Mouse (Mus musculus) 3T3-L1 (cell line): ENCODE measurements at regions not wholly inside any gene's neighbourhood (a gene's known extent, or its start where the extent isn't known, plus 50 kb on each side); places are given as distances from the start of the nearest gene placed in this dataset.

Source experiments
- DNase-seq: peaks from one replicate; pipeline ENCODE4 v3.0.0-alpha.2; 2015; ENCODE audit warnings: low read depth, low spot score

DNA sequence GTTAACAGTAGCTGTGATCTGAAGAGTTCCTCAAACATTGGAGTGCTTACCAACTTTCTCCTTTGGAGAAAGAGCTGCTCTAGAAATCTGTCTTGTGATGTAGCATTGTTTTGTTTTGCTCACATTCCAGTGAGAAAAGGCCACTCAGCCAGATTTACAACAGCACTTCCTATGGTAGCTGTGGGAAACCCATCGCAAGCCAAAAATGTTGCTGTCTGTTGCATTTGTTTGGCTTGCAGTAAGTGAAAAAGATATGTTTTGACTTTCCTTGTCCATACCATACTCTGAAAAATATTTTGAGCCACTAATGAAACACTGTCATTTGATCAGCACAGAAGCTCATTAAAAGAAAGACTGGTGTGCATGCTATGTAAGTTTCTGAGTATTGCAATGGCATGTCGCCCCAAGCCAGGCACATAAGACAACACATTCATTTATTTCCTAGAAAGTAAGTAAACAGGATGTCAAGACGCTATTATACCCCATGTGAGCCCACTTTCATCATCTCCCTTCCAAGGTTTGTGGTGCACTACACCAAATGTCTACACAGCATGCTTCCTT, 66.2 kb downstream of the Car2 start:
- peak; percentile 17 for DNase-seq

DNA sequence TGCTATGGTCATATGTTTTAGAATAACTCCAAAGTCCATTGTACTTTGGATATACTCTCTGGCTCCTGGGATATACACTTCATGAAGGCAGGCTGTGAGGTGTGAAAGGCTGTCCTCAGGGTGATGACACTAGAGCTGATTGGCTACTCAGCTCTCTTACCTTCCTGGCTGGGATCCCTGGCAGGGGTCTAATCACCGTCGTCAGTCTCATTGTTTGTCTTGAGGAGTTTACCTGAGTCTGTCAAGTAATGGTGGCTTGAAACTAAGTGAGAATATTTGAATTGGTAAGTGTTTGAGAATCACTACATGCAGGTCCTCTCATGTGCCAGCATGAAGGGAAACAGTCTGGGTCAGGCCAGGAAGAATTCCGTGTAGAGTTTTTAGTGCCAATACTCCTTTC, 66.9 kb downstream of the Car2 start:
- no peak for DNase-seq

DNA sequence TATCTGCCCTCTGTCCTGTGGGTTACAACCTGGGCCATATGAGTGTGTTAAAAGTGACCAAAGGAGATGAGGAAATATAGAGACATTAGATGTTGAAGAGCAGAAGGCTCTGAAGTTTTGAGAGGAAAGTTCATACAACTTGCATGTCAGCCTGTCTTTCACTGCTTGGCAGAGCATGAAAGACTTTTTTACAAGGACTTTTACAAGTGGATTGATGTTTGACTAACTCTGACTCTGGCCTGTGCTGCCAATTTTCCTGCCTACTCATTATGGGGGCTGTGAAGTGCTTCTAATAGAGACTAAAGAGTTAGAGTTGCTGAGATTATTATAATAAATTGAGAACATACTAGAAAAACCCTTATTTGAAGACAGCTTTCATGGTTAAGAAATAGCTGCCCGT, 71.4 kb downstream of the Car2 start:
- DNase-seq = no peak

DNA sequence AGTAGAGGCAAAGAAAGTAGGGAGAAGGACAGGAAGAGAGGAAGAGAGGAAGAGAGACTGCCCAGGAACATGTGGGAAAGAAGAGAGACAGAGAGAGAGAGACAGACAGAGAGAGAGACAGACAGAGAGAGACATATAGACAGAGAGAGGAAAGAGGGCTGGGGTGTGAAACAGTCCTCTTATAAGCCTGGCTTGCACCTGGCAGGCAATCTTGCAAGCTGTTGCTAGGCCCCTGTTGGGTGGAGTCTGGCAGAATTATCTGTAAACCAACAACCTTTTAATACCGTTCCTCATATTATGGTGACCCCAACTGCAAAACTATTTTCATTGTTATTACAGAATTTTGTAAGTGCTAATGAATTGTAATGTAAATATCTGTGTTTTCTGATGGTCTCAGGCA, 72.2 kb downstream of the Car2 start:
- no peak for DNase-seq

DNA sequence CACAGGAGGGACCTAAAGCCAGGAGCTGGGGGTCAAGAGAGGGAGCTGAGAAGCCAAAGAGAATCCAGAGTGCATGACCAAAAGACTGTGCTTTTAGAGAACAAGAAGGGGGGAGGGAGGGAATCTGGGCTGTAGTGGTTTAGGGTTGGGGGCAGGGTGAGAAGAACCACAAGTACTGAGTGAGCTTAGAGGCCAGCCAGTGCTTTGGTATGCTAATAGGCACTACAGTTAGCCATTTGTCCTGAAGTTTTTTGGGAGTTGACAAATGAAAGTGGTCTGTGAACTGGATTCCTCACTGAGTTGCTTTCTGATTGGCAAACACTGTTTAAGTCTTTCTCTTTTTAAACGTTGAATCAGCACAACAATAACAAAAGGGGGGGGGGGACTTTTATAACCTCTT, 73.5 kb downstream of the Car2 start:
- DNase-seq = peak; percentile 13

DNA sequence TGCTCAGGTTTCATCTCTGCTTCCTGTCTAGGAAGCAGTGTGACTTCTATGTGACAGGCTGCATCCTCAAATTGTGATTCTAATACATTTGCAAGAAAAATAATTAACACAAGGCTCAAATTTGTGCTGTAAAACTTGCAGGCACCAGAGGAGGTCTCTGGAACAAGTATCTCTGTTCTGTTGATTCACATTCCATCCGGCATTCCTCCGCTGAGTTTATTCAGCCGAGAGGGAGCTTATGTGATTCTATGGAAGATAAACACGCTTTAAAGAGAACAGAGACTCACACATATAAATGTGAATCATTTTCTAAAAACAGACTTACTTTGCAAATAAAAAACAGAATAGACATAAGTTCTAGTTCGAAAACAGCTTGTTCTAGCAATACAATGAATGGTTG, 78.7 kb downstream of the Car2 start:
- DNase-seq = no peak

DNA sequence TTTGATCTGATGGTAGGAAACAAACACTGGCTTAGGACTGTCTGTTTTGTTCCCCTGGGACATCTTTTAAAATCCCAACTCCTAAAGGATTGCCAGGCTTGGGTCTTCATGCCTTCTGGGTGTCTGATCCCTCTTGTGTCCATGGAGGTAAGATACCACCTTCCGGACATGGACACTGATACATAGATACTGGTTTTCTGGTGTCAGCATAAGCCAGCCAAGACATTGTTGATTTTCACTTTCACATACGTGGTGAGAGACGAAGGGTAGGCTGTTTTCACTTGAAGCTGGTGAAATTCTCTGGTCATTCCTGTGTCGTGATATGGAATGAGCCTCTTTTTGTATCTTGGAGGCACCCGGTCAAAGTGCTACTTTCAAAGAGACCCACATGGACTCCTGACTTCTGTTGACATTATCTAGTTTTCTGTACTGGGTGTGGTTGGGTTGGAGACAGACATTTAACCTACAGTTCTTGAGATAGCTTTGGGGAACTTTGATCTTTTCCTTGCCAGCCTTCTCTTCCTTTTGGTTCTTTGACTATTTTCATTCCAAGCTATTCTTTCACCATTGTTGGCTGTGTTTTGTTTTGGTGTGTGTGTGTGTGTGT, 79.5 kb downstream of the Car2 start:
- no peak for DNase-seq

DNA sequence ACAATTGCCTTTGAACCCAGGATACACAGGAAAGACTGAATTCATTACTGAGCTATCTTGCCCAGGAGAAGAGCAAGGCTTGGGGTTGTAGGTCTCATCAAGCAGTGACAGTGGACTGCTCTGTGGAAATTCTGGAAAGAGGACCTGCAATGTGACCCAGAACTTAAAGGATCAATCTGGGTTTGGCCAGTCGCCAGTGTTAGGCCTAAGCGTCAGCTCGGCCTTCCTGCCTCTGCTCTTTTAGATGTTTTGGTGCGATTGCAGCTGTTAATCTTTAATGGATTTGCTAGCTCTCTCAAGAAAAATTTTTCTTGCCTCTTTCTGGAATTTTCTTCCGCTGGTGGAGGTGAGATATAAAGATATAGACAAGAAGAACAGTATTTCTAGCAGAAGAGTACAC, 81.2 kb downstream of the Car2 start:
- DNase-seq = no peak

DNA sequence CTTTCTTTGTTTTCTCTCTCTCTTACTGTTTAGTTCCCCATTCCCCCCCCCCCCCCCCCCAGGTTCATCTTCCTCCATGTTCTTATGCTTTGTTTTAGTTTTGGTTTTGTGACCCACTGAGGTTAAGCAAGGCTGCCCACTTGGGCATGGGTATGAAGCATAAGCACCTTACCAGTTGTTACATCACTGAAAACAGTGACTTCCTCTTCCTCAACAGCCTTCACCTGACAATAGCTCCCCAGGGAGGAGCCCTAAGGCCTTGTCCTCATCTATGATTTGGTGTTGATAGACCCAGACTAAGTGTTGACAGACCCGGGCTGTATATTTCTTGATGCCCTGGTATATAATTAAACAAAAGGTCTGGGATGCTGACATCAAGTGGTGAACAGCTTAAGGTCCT, 82.3 kb downstream of the Car2 start:
- DNase-seq = no peak

DNA sequence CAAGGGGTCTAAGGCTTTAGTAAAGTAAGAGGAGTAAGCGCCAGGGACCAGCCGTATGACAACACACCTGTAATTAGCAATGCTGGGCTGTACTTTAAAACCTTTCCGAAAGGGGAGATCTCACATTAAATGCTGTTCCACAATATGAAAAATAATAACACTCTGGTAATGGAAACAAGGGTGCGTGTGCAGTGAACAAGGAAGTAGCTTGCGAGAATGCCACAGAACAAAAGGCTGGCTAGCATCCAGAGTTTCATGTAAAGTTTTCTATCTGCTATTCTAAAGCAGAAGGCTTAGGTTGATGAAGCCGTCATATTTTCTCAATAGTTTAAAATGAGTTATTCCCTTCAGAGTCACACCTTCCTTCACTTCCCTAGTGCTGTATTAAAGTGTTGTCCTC, 83.6 kb downstream of the Car2 start:
- no peak for DNase-seq

DNA sequence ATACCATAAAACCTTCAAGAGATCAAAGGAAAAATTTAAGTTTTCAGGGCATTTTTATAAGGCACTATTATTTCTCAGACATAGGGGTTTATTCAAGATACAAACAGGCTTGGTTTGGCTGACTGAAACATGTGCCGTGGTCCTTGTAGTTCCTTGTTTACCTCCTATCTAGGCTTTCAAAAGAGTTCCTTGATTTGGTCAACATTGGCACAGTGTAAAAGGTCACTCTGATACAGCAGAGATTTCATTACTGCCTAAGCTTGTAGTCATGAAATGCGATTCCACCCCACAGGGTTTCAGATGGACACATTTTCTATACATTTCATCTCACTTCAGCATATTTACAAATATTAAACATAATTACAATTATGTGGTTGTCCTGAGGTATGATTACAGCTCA, 85.6 kb downstream of the Car2 start:
- DNase-seq = no peak

DNA sequence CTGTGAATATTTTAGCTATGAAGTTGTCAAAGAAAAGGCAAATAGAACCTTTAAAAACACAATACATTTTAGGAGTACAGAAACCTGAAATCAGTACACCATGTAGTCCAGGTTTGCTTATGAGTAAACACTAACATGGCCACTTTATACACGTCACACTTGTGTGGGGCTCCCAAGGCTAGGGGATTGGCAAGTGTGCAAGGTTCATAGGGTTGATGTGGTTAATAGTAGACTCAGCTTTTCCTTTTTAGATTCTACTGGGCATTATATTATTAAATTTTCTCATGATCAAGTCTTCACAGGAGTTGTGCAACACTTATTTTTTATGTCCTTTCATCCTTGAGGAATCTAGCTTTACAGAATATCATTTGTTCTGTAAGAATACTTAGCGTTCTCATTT, 88.7 kb downstream of the Car2 start:
- DNase-seq = no peak

DNA sequence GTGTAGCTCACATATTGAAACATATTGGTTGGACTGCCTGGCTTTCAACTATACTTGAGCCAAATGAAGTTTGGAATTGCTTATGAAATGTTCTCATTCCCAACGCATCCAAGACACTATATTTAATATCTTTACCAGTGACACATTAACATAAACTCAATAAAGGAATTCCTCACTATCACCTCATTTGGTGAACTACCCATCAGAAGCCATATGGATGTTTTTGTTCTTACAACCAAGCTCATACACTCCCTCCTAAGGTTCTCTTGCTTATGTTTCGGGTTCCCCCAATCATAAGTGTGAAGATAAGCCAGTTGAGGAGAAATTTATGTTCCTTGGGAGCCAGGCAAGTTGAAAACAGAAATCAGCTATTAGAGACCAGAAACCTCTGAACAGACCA, 89.1 kb downstream of the Car2 start:
- no peak for DNase-seq

DNA sequence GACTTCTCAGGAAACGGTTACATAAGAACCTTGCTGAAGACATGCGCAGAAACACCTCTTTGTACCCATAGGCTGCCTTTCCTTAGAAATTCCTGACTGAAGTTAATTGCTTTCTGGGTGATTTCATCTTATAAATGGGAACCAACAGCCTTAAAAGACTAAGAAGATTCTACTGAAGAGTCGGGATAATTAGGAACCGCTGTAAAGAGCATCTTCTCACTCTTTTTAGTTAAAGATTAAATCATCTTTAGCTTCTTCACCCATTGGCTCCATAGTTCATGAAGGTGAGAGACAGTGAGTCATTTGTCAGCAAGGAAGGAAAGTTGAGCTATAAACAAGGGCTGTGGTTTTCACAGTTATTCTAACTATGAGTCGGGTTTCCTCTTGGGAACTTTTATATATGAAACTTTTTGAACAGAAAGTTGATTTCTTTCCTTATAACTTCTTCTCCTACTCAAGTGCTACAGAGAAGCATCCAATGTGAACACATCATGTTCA, 93.1 kb downstream of the Car2 start:
- peak; percentile 61 for DNase-seq

DNA sequence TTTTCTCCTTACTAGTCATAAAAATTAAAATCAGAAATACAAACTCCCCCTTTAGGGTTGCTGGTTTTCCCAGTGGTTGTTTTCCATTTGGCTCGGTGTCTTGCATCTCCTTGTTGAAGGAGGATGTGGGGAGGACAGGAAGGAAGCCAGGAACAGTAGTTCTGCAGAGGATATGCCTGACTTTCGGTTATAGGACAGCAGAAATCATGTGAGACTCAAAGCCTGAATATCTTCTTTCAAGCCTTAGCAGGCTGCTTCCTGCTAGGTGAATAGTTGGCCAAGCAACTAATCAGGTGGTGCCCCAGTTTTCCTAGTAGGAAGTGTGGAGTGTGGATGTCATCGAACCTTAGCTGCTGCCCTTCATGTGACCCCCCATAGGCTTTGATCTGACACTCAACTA, 103.6 kb downstream of the Car2 start:
- DNase-seq = no peak

DNA sequence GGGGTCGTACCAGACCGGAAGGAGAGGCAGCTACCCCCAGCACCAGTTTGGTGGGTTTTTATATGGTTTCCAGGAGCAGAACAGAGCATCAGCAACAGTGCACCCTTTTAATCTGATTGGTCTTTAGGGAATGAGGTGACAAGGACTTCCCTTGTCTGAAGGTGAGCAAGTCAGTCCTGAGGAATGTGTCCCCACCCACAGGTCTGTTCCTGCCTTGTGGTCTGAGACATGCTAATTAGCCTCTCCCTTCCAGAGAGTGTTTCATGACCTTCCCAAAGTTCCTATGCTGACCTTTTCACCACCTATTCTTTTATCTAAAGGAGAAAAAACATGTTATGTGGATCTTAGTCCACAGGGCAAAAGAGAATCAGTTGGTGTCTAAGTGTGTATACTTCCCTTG, 107.9 kb downstream of the Car2 start:
- DNase-seq = no peak

DNA sequence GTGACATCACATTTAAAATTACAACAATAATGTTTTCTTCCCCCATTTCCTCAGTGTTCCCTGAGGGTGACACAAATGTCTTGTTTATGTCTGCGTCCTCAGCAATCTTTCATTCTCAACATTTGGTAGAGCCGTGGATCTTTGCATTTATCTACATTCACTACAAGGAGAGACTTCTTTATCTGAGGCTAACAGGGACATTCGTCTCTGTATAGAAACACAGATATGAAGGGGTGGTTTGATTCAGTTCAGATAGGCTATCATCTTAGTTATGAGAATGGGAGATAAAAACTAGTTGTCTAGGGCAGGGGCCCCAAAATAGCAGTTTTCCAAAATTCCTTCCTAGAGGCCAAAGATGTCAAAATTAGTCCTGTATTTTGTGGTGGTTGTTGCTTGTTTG, 111.2 kb downstream of the Car2 start:
- no peak for DNase-seq

DNA sequence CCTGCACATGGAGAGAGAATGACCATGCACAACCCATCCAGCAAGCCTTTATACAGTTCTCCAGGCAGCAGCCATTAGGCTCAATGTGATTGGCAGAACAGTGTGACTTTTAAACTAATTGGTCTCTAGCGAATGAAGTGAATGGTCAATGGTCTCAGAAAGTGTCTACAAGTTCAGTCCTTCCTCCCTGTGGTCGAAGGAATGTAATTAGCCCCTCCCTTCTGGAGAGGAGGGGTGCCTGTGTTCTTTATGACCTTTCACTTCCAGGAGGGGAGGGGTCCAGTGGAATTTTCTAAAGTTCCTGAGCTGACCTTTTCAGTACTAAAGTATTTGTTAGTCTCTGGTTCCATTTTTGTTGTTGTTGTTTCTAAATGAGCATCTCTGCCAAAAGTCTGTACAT, 112.4 kb downstream of the Car2 start:
- DNase-seq = no peak

DNA sequence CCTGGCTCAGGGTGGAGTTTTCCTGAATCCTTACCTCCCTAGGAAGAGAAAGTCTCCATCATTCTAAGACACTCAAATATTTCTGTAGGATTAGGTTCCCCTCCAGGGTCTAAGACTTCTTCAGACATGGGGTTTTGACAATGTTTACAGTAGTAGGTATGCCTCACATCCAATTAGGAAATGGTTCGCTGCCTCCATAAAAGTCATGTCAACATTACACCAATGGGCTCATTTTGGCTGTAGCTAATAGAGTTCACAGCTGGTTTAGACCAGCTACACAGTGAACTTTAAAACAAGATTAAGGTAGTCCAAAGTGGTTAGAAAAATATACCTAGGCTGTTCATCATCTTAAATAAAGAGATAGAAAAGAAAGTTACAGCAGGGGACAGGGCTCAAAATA, 113.3 kb downstream of the Car2 start:
- DNase-seq = no peak

DNA sequence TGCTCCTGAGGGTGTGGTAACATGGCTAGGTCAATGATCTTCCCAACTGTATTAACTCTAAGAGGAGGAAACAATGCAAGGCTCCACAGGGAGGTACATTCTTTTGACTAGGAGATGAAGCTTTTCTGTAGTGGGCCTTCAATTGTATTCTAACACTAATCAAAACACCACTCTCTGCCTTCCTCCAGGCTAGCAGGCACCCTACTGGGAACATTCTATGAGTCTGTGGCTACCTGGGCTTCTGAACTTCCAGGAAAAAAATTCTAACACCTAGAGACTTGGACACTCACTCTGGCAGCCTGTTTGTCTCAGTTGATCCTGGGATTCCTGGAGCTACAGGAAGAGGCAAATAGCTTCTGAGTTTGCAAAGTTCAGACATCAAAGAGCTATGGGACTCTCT, 113.8 kb downstream of the Car2 start:
- no peak for DNase-seq

DNA sequence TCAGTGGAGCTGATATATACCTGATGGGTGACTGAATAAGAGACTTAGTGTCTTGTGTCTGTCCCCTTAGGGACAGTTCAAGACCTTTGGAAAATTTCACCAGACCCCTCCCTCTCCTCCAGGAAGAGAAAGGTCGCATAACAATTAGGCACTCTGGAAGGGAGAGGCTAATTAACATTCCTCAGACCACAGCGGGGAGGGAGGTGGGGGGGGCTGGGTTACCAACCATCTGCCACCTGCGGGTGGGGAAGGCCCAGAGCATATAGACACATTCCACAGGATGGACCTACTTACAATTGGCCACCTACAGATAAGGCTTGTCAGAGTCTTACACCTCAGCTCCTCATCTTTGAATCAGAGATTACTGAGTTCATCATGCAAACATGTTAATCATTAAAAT, 114.6 kb downstream of the Car2 start:
- no peak for DNase-seq

DNA sequence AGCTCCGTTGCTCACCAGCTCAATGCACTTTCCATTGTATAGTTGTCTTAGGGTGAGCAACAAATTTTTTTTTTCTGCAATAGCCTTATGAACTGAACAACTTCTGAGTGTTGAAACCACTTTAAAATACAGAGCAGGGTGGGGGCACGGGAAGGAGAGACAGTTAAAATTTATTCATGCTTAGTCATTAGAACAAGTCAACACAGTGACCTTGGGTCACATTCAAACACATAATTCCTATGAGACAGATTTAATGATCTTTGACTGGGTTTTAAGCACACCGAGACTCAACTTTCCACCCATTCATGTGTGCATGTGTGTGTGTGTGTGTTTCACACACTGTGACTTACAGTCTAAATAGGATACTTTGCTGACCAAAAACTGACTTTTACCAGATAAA, 121.7 kb downstream of the Car2 start:
- peak; percentile 32 for DNase-seq

DNA sequence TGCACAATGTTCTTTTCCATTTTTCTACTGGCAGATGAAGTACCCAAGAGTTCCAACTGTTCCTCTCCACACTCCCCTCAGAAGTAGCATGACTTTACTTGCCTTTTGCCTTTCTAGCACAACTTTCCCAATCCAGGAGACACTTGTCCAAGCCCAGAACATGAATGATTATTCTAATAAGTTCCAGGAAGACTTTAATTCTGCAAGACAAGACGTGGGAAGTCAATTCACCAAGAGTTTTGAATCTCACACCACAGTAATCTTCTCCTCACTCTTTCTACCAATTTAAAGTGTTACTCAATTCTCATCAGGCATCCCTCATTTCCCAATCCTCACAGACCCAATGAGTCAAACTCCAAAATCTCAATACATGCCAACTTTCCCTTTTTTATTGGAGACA, 122.4 kb downstream of the Car2 start:
- no peak for DNase-seq

DNA sequence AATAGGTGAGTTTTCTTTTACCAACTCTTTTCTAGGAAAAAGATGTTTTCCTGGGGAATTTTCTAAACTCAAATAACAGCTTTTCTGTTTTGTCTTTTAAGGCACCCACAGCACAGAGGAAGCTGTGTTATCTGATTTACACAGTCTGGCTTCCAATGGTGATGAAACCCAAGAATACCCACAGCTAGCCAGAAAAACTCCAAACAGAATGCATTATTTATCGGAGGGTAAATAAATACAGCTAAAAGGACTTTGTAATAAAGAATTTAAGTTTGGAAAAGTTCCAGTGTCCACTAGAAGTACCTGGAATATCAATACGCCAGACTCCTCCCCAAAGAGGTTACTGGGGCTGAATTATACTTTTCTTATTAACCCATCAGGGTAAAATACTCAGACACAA, 123.7 kb downstream of the Car2 start:
- no peak for DNase-seq
